Mouse (Mus musculus) thymus, adult 2 months (tissue): Measurements from ENCODE around the gene Yars.

Experiments
- CTCF ChIP-seq: fragments of 200-500 bp; IDR thresholded peaks from 2 replicates; pipeline ENCODE4 v1.5.1; 2012; ENCODE audit warnings: mild to moderate bottlenecking, control low read depth, low read length, moderate library complexity, borderline replicate concordance; ENCODE audit not compliant: control insufficient read depth, poor library complexity, insufficient read depth; ENCODE audit errors: extremely low read depth
- POLR2A ChIP-seq: fragments of 200-500 bp; IDR thresholded peaks from 2 replicates; pipeline ENCODE4 v1.6.1; 2012; ENCODE audit warnings: mild to moderate bottlenecking, low read length, control low read depth, moderate library complexity; ENCODE audit not compliant: control insufficient read depth, poor library complexity, insufficient read depth; ENCODE audit errors: extremely low read depth

DNA sequence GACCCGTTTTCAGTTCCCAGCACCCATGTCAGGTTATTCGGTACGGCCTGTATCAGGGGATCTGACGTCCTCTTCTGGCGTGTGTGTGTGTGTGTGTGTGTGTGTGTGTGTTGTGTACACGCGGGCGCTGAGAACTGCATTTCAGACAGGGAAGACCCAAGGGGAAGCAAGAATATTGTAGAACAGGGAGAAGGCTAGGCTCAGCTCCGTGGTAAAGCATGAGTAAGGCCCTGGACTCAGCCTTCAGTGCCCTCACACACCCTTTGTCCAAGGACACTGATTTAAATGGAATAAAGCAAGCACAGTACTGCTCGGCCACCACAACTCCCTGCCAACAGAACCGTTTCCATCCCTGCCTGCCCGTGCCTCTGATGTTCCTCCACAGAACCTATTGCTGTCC, 978 bp downstream of the Yars start:
- TF ChIP-seq CTCF (no peak), POLR2A (no peak)
